Mouse (Mus musculus) cortical plate, adult 2 months (tissue): Measurements from ENCODE around the gene Asb4.

ENCODE experiments used
- CTCF ChIP-seq: fragments of 200-500 bp; IDR thresholded peaks from 2 replicates; pipeline ENCODE4 v1.5.1; 2011; ENCODE audit warnings: mild to moderate bottlenecking, control low read depth, low read length; ENCODE audit not compliant: insufficient read depth; ENCODE audit errors: extremely low read depth
- POLR2A ChIP-seq: fragments of 200-500 bp; IDR thresholded peaks from 2 replicates; pipeline ENCODE4 v1.6.1; 2011; ENCODE audit warnings: mild to moderate bottlenecking, low read length, control low read depth; ENCODE audit not compliant: insufficient read depth; ENCODE audit errors: extremely low read depth

GRCm38 (mm10) chr6:5437757-5438156 lies 54.6 kb downstream of the Asb4 start:
- TF ChIP-seq POLR2A (no peak), CTCF (0 out of 2 replicates have a peak, but pooled peaks have one; percentile 7)
